Mouse (Mus musculus): ENCODE measurements around the gene Gna14. TPM values are rescaled to one million over a fixed set of nuclear protein-coding genes. Genes with fewer than 3 reads are reported as not detected.

Gna14 gene
- total and polyA plus RNA-seq, 2 experiments from 2014 or later = 0.84 to 0.98 TPM

- Histone ChIP-seq H3K36me3 (ENCODE audit: insufficient read depth, low read length) (no peaks in the 10 kb centered on the region), H3K4me3 (ENCODE audit: low read length) (no peak overlapping the region), H3K27ac (no peak overlapping the region), H3K9me3 (ENCODE audit: low read length) (no peaks in the 10 kb centered on the region), H3K9ac (replicated peaks; ENCODE audit: low read length) (no peak overlapping the region), H3K27me3 (ENCODE audit: insufficient read depth, low read length) (no peaks in the 10 kb centered on the region), H3K4me1 (ENCODE audit: insufficient read depth, low read length) (no peaks in the 10 kb centered on the region), H3K4me2 (ENCODE audit: low read depth, low read length) (no peak overlapping the region)
- 68% methylated on average over 5 of the region's 5 CpGs for WGBS
- TF ChIP-seq CTCF (IDR thresholded peaks at IDR 0.05; ENCODE audit: low read depth) = no peak
- ATAC-seq = no peak
- DNase-seq (ENCODE audit: low spot score) = no peak
Measured at GRCm38 (mm10) chr19:16484671-16485070, 49.1 kb downstream of the Gna14 start.

GRCm38 (mm10) chr19:16490756-16491155 is 55.2 kb downstream of the Gna14 start:
- no peak overlapping the region for H3K4me2 ChIP-seq (ENCODE audit: low read depth, low read length)
- H3K9ac ChIP-seq (replicated peaks; ENCODE audit: low read length) = no peak overlapping the region
- H3K4me3 ChIP-seq (ENCODE audit: low read length) = no peak overlapping the region
- no peak overlapping the region for H3K27ac ChIP-seq
- no peaks in the 10 kb centered on the region for H3K4me1 ChIP-seq (ENCODE audit: insufficient read depth, low read length)
- H3K27me3 ChIP-seq (ENCODE audit: insufficient read depth, low read length) = no peaks in the 10 kb centered on the region
- TF ChIP-seq CTCF (IDR thresholded peaks at IDR 0.05; ENCODE audit: low read depth) = no peak
- H3K9me3 ChIP-seq (ENCODE audit: low read length) = no peaks in the 10 kb centered on the region
- no peaks in the 10 kb centered on the region for H3K36me3 ChIP-seq (ENCODE audit: insufficient read depth, low read length)
- no peak for DNase-seq (ENCODE audit: low spot score)
- 83% methylated on average over 12 of the region's 12 CpGs for WGBS
- ATAC-seq = no peak

GRCm38 (mm10) chr19:16491497-16491896 is 55.9 kb downstream of the Gna14 start:
- 24% methylated on average over 7 of the region's 7 CpGs for WGBS
- DNase-seq (ENCODE audit: low spot score) = peak; percentile 10
- no peak for TF ChIP-seq CTCF (IDR thresholded peaks at IDR 0.05; ENCODE audit: low read depth)

DNA sequence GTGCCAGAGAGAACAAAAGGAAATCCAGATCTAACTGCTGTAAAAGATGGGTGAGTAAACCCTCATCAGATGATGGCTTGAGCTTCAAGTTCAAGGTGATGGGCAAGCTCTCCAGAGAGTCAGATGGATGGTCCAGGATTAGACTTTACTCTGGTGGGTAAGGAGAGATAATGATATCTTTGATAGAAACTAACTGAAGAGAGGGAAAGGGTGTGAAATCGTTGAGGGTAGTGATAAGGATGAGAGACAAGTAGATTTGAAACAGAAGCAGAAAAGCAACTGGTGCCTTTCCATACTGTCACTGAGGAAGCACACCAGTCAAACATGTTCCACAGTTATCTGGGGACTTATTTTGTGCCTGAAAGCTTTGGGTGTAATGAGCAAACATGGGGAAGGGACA is 56.9 kb downstream of the Gna14 start:
- 100% methylated on average over 1 of the region's 1 CpGs for WGBS
- H3K9me3 ChIP-seq (ENCODE audit: low read length) = no peaks in the 10 kb centered on the region
- H3K4me2 ChIP-seq (ENCODE audit: low read depth, low read length) = no peak overlapping the region
- no peaks in the 10 kb centered on the region for H3K27me3 ChIP-seq (ENCODE audit: insufficient read depth, low read length)
- H3K9ac ChIP-seq (replicated peaks; ENCODE audit: low read length) = no peak overlapping the region
- H3K4me1 ChIP-seq (ENCODE audit: insufficient read depth, low read length) = no peaks in the 10 kb centered on the region
- DNase-seq (ENCODE audit: low spot score) (no peak), ATAC-seq (no peak)
- H3K4me3 ChIP-seq (ENCODE audit: low read length) = no peak overlapping the region
- no peak for TF ChIP-seq CTCF (IDR thresholded peaks at IDR 0.05; ENCODE audit: low read depth)
- no peak overlapping the region for H3K27ac ChIP-seq
- no peaks in the 10 kb centered on the region for H3K36me3 ChIP-seq (ENCODE audit: insufficient read depth, low read length)

More at GRCm38 (mm10) chr19:16491497-16491896, 55.9 kb downstream of the Gna14 start:
- no peaks in the 10 kb centered on the region for H3K9me3 ChIP-seq (ENCODE audit: low read length)
- H3K36me3 ChIP-seq (ENCODE audit: insufficient read depth, low read length) = no peaks in the 10 kb centered on the region
- H3K27ac ChIP-seq = no peak overlapping the region
- H3K27me3 ChIP-seq (ENCODE audit: insufficient read depth, low read length) = no peaks in the 10 kb centered on the region
- ATAC-seq = no peak
- H3K4me2 ChIP-seq (ENCODE audit: low read depth, low read length) = no peak overlapping the region
- H3K4me1 ChIP-seq (ENCODE audit: insufficient read depth, low read length) = no peaks in the 10 kb centered on the region
- no peak overlapping the region for H3K9ac ChIP-seq (replicated peaks; ENCODE audit: low read length)
- H3K4me3 ChIP-seq (ENCODE audit: low read length) = no peak overlapping the region

- H3K4me3 ChIP-seq (ENCODE audit: low read length) = no peak overlapping the region
- no peak for TF ChIP-seq CTCF (IDR thresholded peaks at IDR 0.05; ENCODE audit: low read depth)
- DNase-seq (ENCODE audit: low spot score) = no peak
Measured at GRCm38 (mm10) chr19:16494816-16495516, 59.4 kb downstream of the Gna14 start.

DNA sequence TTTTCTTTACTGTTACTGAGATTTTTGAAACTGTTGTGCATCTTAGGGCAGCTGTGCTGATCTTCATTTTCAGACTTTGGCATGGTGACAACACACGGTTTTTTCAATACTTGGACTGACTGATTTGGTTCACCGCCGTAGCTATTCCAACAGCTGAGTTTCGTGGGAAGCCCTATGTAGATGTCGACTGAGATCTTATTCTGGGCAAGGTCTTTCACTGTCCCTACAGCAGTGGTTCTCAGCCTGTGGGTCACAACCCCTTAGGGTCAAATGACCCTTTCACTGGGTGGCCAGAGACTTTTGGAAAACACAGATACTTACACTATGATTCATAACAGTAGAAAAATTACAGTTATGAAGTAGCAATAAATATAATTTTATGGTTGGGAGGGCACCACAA is 60.5 kb downstream of the Gna14 start:
- no peaks in the 10 kb centered on the region for H3K9me3 ChIP-seq (ENCODE audit: low read length)
- H3K27me3 ChIP-seq (ENCODE audit: insufficient read depth, low read length) = no peaks in the 10 kb centered on the region
- no peak overlapping the region for H3K4me2 ChIP-seq (ENCODE audit: low read depth, low read length)
- ATAC-seq (no peak), DNase-seq (ENCODE audit: low spot score) (no peak)
- TF ChIP-seq CTCF (IDR thresholded peaks at IDR 0.05; ENCODE audit: low read depth) = no peak
- 73% methylated on average over 5 of the region's 5 CpGs for WGBS
- H3K27ac ChIP-seq = no peak overlapping the region
- no peaks in the 10 kb centered on the region for H3K4me1 ChIP-seq (ENCODE audit: insufficient read depth, low read length)
- no peak overlapping the region for H3K9ac ChIP-seq (replicated peaks; ENCODE audit: low read length)
- no peaks in the 10 kb centered on the region for H3K36me3 ChIP-seq (ENCODE audit: insufficient read depth, low read length)
- H3K4me3 ChIP-seq (ENCODE audit: low read length) = no peak overlapping the region

More at GRCm38 (mm10) chr19:16494816-16495516, 59.4 kb downstream of the Gna14 start:
- WGBS = 87% methylated on average over 10 of the region's 10 CpGs
- H3K27me3 ChIP-seq (ENCODE audit: insufficient read depth, low read length) = no peaks in the 10 kb centered on the region
- H3K27ac ChIP-seq = no peak overlapping the region
- no peak for ATAC-seq
- no peak overlapping the region for H3K4me2 ChIP-seq (ENCODE audit: low read depth, low read length)
- H3K36me3 ChIP-seq (ENCODE audit: insufficient read depth, low read length) = no peaks in the 10 kb centered on the region
- H3K4me1 ChIP-seq (ENCODE audit: insufficient read depth, low read length) = no peaks in the 10 kb centered on the region
- H3K9me3 ChIP-seq (ENCODE audit: low read length) = no peaks in the 10 kb centered on the region
- H3K9ac ChIP-seq (replicated peaks; ENCODE audit: low read length) = no peak overlapping the region

DNA sequence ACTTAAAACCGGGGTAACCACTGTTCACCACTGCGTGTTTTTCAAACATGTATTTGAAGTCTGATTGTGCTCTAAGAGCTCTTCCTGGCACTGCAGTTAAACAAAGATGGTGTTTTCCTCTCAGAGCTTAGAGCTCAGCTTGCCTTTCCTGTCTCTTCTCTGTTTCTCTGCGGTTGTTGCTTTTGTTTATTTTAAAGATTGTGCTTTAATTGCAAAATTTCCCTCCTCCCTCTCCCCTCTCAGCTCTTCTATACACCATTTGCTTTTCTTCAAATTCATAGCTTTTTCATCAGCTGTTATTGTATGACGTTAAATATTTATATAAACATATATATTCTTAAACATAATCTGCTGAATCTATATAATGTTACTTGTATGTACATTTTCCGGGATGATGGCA is 66.5 kb downstream of the Gna14 start:
- Histone ChIP-seq H3K4me2 (ENCODE audit: low read depth, low read length) (no peak overlapping the region), H3K4me3 (ENCODE audit: low read length) (no peak overlapping the region), H3K4me1 (ENCODE audit: insufficient read depth, low read length) (0 out of 2 replicates have a peak, but pooled peaks cover 4% of the 10 kb centered on the region), H3K36me3 (ENCODE audit: insufficient read depth, low read length) (no peaks in the 10 kb centered on the region), H3K27ac (no peak overlapping the region), H3K9ac (replicated peaks; ENCODE audit: low read length) (no peak overlapping the region), H3K9me3 (ENCODE audit: low read length) (no peaks in the 10 kb centered on the region), H3K27me3 (ENCODE audit: insufficient read depth, low read length) (no peaks in the 10 kb centered on the region)
- TF ChIP-seq CTCF (IDR thresholded peaks at IDR 0.05; ENCODE audit: low read depth) = no peak
- DNase-seq (ENCODE audit: low spot score) (no peak), ATAC-seq (no peak)
- 78% methylated on average over 5 of the region's 5 CpGs for WGBS
